Mouse (Mus musculus) cerebellum, postnatal 10 days (tissue): ENCODE results near the gene Xpnpep1.

ENCODE experiments used
- DNase-seq, 2 experiments: peaks; one replicate each; pipeline ENCODE4 v3.0.0; 2021; ENCODE audit warnings: mixed read lengths in 2 of 2

Gene Xpnpep1

DNA sequence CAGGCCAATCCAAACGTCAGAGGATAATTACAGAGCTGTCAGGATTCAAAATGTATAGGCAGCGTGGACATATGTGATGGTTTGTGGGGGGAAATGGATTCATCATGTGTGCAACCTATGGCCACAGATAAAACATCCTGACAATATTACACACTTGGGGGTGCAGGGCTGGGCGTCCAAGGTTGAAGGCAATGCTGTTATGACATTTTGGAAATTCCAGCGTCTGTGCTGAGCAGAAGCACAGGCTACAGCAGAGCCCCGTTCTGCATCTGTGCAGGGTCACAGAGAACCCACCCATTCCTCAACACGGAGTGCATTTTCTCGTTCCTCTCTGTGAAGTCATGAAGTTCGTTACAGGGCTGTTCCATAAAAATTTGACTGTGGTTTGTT lies 25.0 kb upstream of the Xpnpep1 start:
- no peak for DNase-seq

GRCm38 (mm10) chr19:53064292-53064971 lies 24.4 kb upstream of the Xpnpep1 start:
- DNase-seq: no peak

- DNase-seq: no peak
Observed at GRCm38 (mm10) chr19:53062046-53062445, 22.0 kb upstream of the Xpnpep1 start.

GRCm38 (mm10) chr19:53059344-53060111 lies 19.5 kb upstream of the Xpnpep1 start:
- no peak for DNase-seq

- DNase-seq: no peak
Observed at GRCm38 (mm10) chr19:53058726-53059334, 18.8 kb upstream of the Xpnpep1 start.

DNA sequence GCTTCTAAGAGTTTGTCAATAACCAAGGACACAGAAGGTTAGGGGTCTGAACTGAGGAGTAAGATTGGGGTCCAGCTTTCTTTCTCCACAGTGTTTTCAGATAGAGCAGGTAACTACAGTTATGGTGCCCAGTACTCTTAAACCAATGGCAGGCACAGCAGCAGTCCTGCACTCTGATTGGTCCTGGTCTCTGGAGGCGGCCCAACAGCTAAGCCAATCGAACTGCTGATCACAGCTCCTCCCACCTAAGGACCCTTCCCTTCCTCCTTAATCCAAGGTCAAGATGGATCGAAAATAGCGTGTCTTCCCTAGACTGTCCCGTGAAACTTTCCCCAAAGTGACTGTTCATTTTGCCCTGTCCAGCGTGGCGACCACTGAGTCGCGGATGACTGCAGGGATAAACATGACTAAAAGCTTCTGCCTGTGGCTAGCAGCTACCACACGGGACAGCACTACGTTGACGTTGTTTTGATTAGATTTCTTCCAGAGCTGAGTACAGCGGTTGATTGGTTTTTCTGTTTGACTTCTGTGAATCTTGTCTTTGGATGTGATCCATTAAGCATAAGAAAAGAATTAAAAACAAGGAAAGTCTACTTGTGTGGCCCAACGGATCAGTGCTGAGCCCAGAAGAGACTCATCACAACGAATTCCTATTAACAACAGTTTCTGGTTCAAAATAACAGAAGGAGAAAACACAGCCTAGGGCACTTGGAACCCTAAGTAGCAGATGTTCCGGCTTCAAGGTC lies 18.1 kb upstream of the Xpnpep1 start:
- no peak for DNase-seq

DNA sequence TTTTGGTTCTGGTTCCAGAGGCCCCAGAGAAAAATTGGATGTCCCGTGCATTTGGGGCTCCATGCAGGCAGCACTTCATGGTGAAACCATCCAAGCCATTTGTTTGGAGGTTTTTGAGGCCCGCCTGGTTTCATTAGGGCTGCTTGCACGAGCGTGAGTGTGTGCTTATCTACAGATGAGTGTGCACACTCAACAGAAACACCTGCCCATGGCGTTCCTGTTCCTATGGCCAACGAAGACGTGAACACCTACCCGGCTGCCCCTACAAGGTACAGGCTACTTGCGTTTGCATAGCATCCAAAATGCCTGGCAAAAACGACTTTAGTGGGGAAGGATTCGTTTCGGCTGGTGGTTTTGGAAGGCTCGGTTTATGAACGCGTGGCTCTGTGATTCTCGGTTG lies 13.3 kb upstream of the Xpnpep1 start:
- DNase-seq: no peak

- peak; percentile 24 to 44 for DNase-seq
Observed at GRCm38 (mm10) chr19:53052031-53052670, 12.1 kb upstream of the Xpnpep1 start.

- DNase-seq: peak; percentile 52 to 63
Observed at GRCm38 (mm10) chr19:53051288-53051985, 11.4 kb upstream of the Xpnpep1 start.

DNA sequence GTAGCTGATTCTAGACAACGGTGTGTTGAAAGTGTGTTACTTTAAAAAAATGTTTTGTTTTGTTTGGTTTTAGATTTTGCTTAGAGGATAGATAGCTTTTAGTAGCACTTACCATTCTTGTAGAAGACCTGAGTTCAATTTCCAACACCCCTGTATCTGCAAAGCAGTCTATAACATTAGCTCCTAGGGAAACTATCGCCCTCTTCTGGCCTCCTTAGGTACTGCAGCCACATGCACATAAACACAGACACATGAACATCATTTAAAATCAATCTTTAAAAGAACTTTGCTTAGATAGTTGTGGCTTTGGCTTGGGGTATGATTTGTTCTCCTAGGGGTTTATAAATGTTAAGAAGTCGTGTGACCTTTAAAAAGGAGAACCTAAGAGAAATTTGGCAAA lies 10.1 kb upstream of the Xpnpep1 start:
- peak; percentile 33 to 47 for DNase-seq

- no peak for DNase-seq
Observed at GRCm38 (mm10) chr19:53047208-53047607, 7.2 kb upstream of the Xpnpep1 start.

DNA sequence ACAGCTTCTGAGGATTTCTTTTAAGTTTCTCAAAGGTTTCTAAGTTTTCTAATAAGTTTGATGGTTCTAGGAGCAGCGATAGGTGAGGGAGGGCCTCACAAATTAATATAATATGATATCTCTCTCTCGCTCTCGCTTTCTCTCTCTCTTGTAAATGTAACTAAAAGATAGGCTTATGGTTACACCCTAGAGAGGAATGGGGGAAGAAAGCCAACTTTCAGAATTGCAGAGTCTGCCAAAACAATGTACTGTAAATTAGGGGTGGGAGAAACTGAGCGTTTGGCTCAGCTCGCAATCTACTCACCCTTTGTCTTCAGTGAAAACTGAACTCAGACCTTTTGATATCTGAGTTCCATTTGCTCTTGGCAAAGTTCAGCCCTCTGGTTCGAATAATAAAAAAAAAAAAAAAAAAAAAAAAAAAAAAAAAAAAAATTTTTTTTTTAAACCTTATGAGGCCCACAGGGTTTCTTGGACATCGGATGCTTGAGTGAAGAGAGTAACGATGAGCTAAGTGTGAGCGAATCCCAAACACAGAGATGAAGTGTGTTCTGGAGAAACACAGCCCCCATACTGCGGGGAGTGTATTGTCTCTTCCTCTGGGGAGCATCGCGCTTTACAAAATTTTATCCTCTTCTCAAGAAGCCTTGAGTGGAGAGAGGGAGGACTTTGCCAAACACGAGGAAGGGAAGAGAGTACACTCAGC lies 3.6 kb upstream of the Xpnpep1 start:
- no peak for DNase-seq

- peak; percentile 49 to 63 for DNase-seq
Observed at GRCm38 (mm10) chr19:53041570-53041969, 1.6 kb upstream of the Xpnpep1 start.

- DNase-seq: peak; percentile 53 to 65
Observed at GRCm38 (mm10) chr19:53041133-53041510, 1.1 kb upstream of the Xpnpep1 start.

- DNase-seq: peak; percentile 61 to 64
Observed at GRCm38 (mm10) chr19:53039090-53039489, 924 bp downstream of the Xpnpep1 start.

DNA sequence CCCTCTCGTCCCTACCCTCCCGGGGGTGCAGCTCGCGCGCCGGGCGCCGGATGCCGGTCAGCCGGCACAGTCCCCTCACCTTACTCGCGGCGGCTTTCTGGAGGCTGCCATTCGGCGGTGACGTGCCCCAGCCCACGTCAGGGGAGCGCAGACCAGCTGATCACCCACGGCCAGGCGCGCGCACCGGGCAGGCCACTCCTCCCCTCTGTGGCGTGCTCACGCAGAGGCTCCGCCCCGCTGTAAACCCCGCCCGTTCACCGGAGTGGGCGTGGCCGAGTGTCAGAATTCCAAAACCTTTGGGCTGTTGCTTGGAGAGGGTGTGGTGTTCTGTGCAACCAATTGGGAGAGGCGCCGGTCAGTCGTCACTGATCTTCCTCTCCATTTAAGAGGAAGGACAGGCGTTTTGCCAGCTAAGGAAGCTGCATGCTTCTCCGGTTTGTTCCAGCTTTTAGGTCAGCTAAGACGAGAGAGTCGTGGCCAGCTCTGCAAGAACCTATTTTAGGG lies 1.5 kb downstream of the Xpnpep1 start:
- peak; percentile 98 to 99 for DNase-seq

DNA sequence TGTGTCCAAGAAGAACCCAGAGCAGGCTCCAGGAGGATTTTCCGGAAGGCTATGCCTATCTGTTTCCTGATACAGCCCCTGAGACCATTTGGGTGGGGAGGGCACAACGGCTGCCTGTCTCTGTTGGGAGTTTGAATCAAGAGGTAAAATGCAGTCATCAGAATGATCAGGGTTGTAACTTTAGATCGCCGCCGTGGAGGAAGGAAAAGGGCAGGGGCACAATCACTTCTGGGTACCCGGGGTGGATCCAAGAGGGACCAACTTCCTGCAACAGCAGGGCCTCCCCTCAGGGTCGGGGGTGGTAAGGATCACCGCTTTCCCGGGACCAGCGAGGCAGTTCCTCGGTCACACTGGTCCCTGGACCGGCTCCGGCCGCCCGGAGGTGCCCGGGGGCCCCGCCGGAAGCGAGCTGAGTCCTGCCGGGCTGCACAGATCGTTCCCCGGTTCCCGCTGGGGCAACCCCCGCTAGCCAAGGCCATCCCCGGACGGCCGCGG lies 2.0 kb downstream of the Xpnpep1 start:
- no peak for DNase-seq

GRCm38 (mm10) chr19:53033159-53033943 lies 6.7 kb downstream of the Xpnpep1 start:
- no peak for DNase-seq

GRCm38 (mm10) chr19:53032647-53033046 lies 7.4 kb downstream of the Xpnpep1 start:
- no peak for DNase-seq

DNA sequence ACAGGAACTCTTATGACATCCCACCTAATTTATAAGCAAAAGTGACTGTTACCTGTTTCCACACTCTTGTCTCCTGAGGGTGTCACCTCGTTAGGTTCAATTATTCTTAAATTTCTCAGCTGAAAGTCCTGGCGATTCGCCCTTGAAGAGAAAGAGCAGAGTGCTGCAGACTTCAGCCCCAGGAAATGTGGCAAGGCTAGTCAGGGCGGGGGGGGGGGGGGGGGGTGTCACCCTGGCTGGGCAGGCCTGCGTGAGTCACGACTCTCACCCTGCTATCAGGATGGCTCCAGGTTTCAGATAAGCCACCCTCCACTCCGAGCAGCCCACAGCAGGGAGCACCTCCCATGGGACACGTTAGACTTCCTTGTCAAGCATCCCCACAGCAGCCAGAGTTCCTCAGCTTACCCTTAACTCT lies 8.1 kb downstream of the Xpnpep1 start:
- DNase-seq: no peak
